Mouse (Mus musculus) limb, embryonic 14.5 days (tissue): ENCODE results near the gene Trmt13. TPM values are rescaled to one million over a fixed set of nuclear protein-coding genes. Genes with fewer than 3 reads are reported as not detected.

Experiments
- ATAC-seq: fragments of 200-750 bp; cut with Nextera tagmentation; 2 replicates; pipeline ENCODE4 v1.8.0; 2017; ENCODE audit warnings: low read depth, moderate number of reproducible peaks, moderate TSS enrichment; ENCODE audit not compliant: low FRiP score
- DNase-seq: peaks from one replicate; pipeline ENCODE4 v3.0.0-alpha.2; 2015; ENCODE audit warnings: low spot score
- H3K27ac ChIP-seq: fragments of 300-500 bp; sonication (generic); replicated peaks from 2 replicates; pipeline ENCODE4 v1.5.1; 2014; ENCODE audit warnings: low read depth, mild to moderate bottlenecking, low read length, moderate library complexity, mixed read lengths
- H3K27me3 ChIP-seq: fragments of 300-500 bp; sonication (generic); 2 replicates; pipeline ENCODE4 v1.6.1; 2014; ENCODE audit warnings: low read length, mixed read lengths; ENCODE audit not compliant: control insufficient read depth, insufficient read depth
- H3K36me3 ChIP-seq: fragments of 300-500 bp; sonication (generic); 2 replicates; pipeline ENCODE4 v1.6.1; 2014; ENCODE audit warnings: mild to moderate bottlenecking, low read length, moderate library complexity, mixed read lengths; ENCODE audit not compliant: control insufficient read depth, insufficient read depth
- H3K4me1 ChIP-seq: fragments of 300-500 bp; sonication (generic); 2 replicates; pipeline ENCODE4 v1.6.1; 2014; ENCODE audit warnings: antibody characterized with exemption, low read length, mixed read lengths; ENCODE audit not compliant: control insufficient read depth, insufficient read depth
- H3K4me2 ChIP-seq: fragments of 300-500 bp; sonication (generic); replicated peaks from 2 replicates; pipeline ENCODE4 v1.6.1; 2014; ENCODE audit warnings: low read depth, mild to moderate bottlenecking, low read length, moderate library complexity; ENCODE audit not compliant: severe bottlenecking
- H3K4me3 ChIP-seq: fragments of 300-500 bp; sonication (generic); replicated peaks from 2 replicates; pipeline ENCODE4 v1.5.1; 2014; ENCODE audit warnings: low read length
- H3K9ac ChIP-seq: fragments of 300-500 bp; sonication (generic); 2 replicates; pipeline ENCODE4 v1.6.1; 2014; ENCODE audit warnings: mild to moderate bottlenecking, low read depth, low read length, moderate library complexity; ENCODE audit not compliant: severe bottlenecking
- H3K9me3 ChIP-seq: fragments of 300-500 bp; sonication (generic); 2 replicates; pipeline ENCODE4 v1.6.1; 2016; ENCODE audit warnings: low read length; ENCODE audit not compliant: control insufficient read depth
- POLR2A ChIP-seq: fragments of 200-500 bp; IDR thresholded peaks from 2 replicates; pipeline ENCODE4 v1.8.0; 2012; ENCODE audit warnings: inconsistent platforms, mild to moderate bottlenecking, moderate library complexity, borderline replicate concordance; ENCODE audit not compliant: insufficient read depth, insufficient read length; ENCODE audit errors: extremely low read depth
- WGBS: fragments of 180-500 bp; shearing (Covaris S2); extraction: QIAGEN DNeasy Blood & Tissue Kit; methylation state at CpG from one replicate; pipeline ENCODE4 v1.1.7; 2014; 5-methylcytosine and 5-hydroxymethylcytosine counted together
- polyA plus RNA-seq, 2 experiments: library from polyadenylated mRNA; depleted of rRNA in 1 of 2; stranded (reverse) in 1 of 2; unstranded in 1 of 2; fragments of >200 nt; fragmentation: Nextera tagmentation in 1 of 2; extraction: Ambion mirVana in 1 of 2; gene quantifications; 2 replicates each; pipeline versions ENCODE4 v1.2.1 to v1.2.3; 2012 to 2014

The Trmt13 gene
- polyA plus RNA-seq, 2 experiments: 25.8 to 34.9 TPM

GRCm38 (mm10) chr3:116638572-116638971 is 24.2 kb upstream of the Trmt13 start:
- DNase-seq: no peak
- no peak overlapping the region for H3K27ac ChIP-seq
- no peaks in the 10 kb centered on the region for H3K9me3 ChIP-seq
- WGBS: 85% methylated on average over 7 of the region's 7 CpGs
- no peak for TF ChIP-seq POLR2A
- ATAC-seq: no peak
- peaks cover 88% of the 10 kb centered on the region for H3K36me3 ChIP-seq
- H3K4me3 ChIP-seq: no peak overlapping the region
- no peaks in the 10 kb centered on the region for H3K27me3 ChIP-seq
- H3K4me1 ChIP-seq: no peaks in the 10 kb centered on the region
- no peak overlapping the region for H3K9ac ChIP-seq
- no peak overlapping the region for H3K4me2 ChIP-seq

- WGBS: 84% methylated on average over 9 of the region's 9 CpGs
These were observed 23.5 kb upstream of the Trmt13 start for GRCm38 (mm10) chr3:116637693-116638476.

GRCm38 (mm10) chr3:116635799-116636198 is 21.4 kb upstream of the Trmt13 start:
- no peak for ATAC-seq

More at GRCm38 (mm10) chr3:116637693-116638476, 23.5 kb upstream of the Trmt13 start:
- Histone ChIP-seq H3K9ac (no peak overlapping the region), H3K9me3 (no peaks in the 10 kb centered on the region), H3K4me2 (no peak overlapping the region), H3K36me3 (peaks cover 88% of the 10 kb centered on the region), H3K27me3 (no peaks in the 10 kb centered on the region), H3K4me1 (no peaks in the 10 kb centered on the region), H3K27ac (no peak overlapping the region), H3K4me3 (no peak overlapping the region)
- no peak for TF ChIP-seq POLR2A
- ATAC-seq: no peak
- DNase-seq: no peak

GRCm38 (mm10) chr3:116634853-116635252 is 20.5 kb upstream of the Trmt13 start:
- H3K4me1 ChIP-seq: no peaks in the 10 kb centered on the region
- H3K36me3 ChIP-seq: peaks cover 87% of the 10 kb centered on the region
- no peak for TF ChIP-seq POLR2A
- WGBS: 95% methylated on average over 8 of the region's 8 CpGs
- H3K4me3 ChIP-seq: no peak overlapping the region
- H3K9me3 ChIP-seq: no peaks in the 10 kb centered on the region
- no peak overlapping the region for H3K4me2 ChIP-seq
- no peak for ATAC-seq
- no peak overlapping the region for H3K27ac ChIP-seq
- H3K9ac ChIP-seq: no peak overlapping the region
- DNase-seq: no peak
- H3K27me3 ChIP-seq: no peaks in the 10 kb centered on the region

More at GRCm38 (mm10) chr3:116635799-116636198, 21.4 kb upstream of the Trmt13 start:
- Histone ChIP-seq H3K4me2 (no peak overlapping the region), H3K9ac (no peak overlapping the region), H3K9me3 (no peaks in the 10 kb centered on the region), H3K4me1 (no peaks in the 10 kb centered on the region), H3K36me3 (peaks cover 87% of the 10 kb centered on the region), H3K27ac (no peak overlapping the region), H3K27me3 (no peaks in the 10 kb centered on the region), H3K4me3 (no peak overlapping the region)
- WGBS: 79% methylated on average over 5 of the region's 5 CpGs
- TF ChIP-seq POLR2A: no peak
- no peak for DNase-seq

- ATAC-seq: no peak
- Histone ChIP-seq H3K36me3 (peaks cover 80% of the 10 kb centered on the region), H3K27ac (no peak overlapping the region), H3K27me3 (no peaks in the 10 kb centered on the region), H3K4me2 (no peak overlapping the region), H3K9me3 (no peaks in the 10 kb centered on the region), H3K4me1 (no peaks in the 10 kb centered on the region), H3K4me3 (no peak overlapping the region), H3K9ac (no peak overlapping the region)
- WGBS: 96% methylated on average over 3 of the region's 3 CpGs
- no peak for DNase-seq
- no peak for TF ChIP-seq POLR2A
These were observed 19.7 kb upstream of the Trmt13 start for GRCm38 (mm10) chr3:116634091-116634490.

- Histone ChIP-seq H3K4me2 (no peak overlapping the region), H3K4me3 (no peak overlapping the region), H3K36me3 (peaks cover 74% of the 10 kb centered on the region), H3K9ac (no peak overlapping the region), H3K9me3 (no peaks in the 10 kb centered on the region), H3K4me1 (no peaks in the 10 kb centered on the region), H3K27me3 (no peaks in the 10 kb centered on the region), H3K27ac (no peak overlapping the region)
- WGBS: 79% methylated on average over 3 of the region's 3 CpGs
- DNase-seq (no peak), ATAC-seq (no peak)
- TF ChIP-seq POLR2A: no peak
These were observed 18.6 kb upstream of the Trmt13 start for GRCm38 (mm10) chr3:116632971-116633370.
